Comparison of ENCODE assay signal across 31 mouse cellular contexts in genomic region chr7:105747776-105748175, GRCm38 (mm10). TPM values are rescaled to one million over a fixed set of nuclear protein-coding genes. Genes with fewer than 3 reads are reported as not detected.
"Had no signal": no experiment of that assay in that cellular context is flagged by ENCODE, and none has a peak within 500 bp of the region (broad histone marks: within the 10 kb centered on the region; RNA-seq: fewer than 3 reads in every experiment).

No protein-coding gene starts in this region.

- H3K27me3 ChIP-seq: heart, embryonic 12.5 days; heart, embryonic 13.5 days; heart, embryonic 15.5 days; hindbrain, embryonic 12.5 days; hindbrain, embryonic 13.5 days; hindbrain, embryonic 15.5 days; intestine, embryonic 15.5 days; kidney, embryonic 15.5 days had no signal

- H3K4me3 ChIP-seq: heart, embryonic 12.5 days; heart, embryonic 13.5 days; heart, embryonic 15.5 days; hindbrain, embryonic 10.5 days; hindbrain, embryonic 12.5 days; hindbrain, embryonic 13.5 days; hindbrain, embryonic 15.5 days; intestine, embryonic 15.5 days; kidney, embryonic 15.5 days; layer of hippocampus, adult 2 months; left cerebral cortex, adult 2 months had no signal

- H3K27ac ChIP-seq: heart, embryonic 13.5 days; heart, embryonic 15.5 days; hindbrain, embryonic 10.5 days; hindbrain, embryonic 12.5 days; hindbrain, embryonic 13.5 days; hindbrain, embryonic 14.5 days; hindbrain, embryonic 15.5 days; hindbrain, postnatal 0 days; intestine, embryonic 15.5 days; kidney, embryonic 15.5 days; kidney, postnatal 0 days; layer of hippocampus, adult 2 months; left cerebral cortex, adult 2 months had no signal

- H3K36me3 ChIP-seq: intestine, embryonic 15.5 days had no signal

- H3K9me3 ChIP-seq: heart, embryonic 12.5 days; heart, embryonic 13.5 days; heart, embryonic 15.5 days; hindbrain, embryonic 10.5 days; hindbrain, embryonic 12.5 days; hindbrain, embryonic 13.5 days; hindbrain, embryonic 15.5 days; intestine, embryonic 15.5 days; kidney, embryonic 15.5 days had no signal

- DNase-seq: heart, postnatal 10 days; heart, postnatal 14 days; heart, postnatal 36 days; heart, postnatal 4 days; kidney, adult 11 months; kidney, adult 18-20 months; kidney, adult 2 months; kidney, adult 8-10 months; kidney, adult 9 months; kidney, postnatal 10 days; kidney, postnatal 14 days; kidney, postnatal 25 days; kidney, postnatal 36 days; kidney, postnatal 4 days; layer of hippocampus, adult 9-11 months; layer of hippocampus, postnatal 36 days had no signal

RNA-seq across cellular contexts. Expression of gene Dchs1, which starts 39.7 kb away (rescaled TPM):
- total RNA-seq: hematopoietic stem cell, adult 5-6 weeks had no signal
